Mouse (Mus musculus): ENCODE measurements at regions not wholly inside any gene's neighbourhood (a gene's known extent, or its start where the extent isn't known, plus 50 kb on each side); places are given as distances from the start of the nearest gene placed in this dataset.
A peak's percentile ranks its signal among the peaks of the same experiment; 100 is the strongest.
"Not testable (repeated sequence)": the region's sequence is repeated elsewhere in the genome, so short reads cannot be mapped to it uniquely, and the experiment has no call there.

GRCm38 (mm10) chr12:20684471-20684870 is 305.8 kb upstream of the Asap2 start:
- H3K27me3 ChIP-seq (ENCODE audit: control insufficient read depth, insufficient read depth, low read length); H3K36me3 ChIP-seq (ENCODE audit: control insufficient read depth, insufficient read depth, low read length); H3K4me1 ChIP-seq (ENCODE audit: control insufficient read depth, insufficient read depth, low read length); DNase-seq; H3K27ac ChIP-seq; H3K79me2 ChIP-seq (replicated peaks; ENCODE audit: control insufficient read depth, insufficient read depth, low read length); H3K9ac ChIP-seq (ENCODE audit: low read depth, low read length); H3K4me3 ChIP-seq; intact Hi-C loops (cut with DNase I): not testable (repeated sequence)
- WGBS = 65% methylated on average over 3 of the region's 3 CpGs

DNA sequence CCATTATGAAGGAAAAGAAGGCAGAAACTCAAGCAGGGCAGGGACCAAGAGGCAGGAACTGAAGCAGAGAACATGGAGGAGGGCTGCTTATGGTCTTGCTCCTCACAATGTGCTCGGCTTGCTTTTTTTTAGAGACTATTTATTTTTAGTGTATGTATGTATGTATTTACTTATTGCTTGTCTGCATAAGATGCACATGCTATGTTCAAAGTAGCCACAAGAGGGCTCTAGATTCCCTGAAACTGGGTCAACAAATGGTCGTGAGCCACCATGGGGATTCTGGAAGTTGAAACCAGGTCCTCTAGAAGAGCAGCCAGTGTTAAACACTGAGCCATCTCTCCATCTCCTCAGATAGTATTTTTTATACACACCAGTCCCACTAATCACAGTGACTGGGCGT is 293.0 kb upstream of the Asap2 start:
- H3K27ac ChIP-seq; H3K36me3 ChIP-seq (ENCODE audit: control insufficient read depth, insufficient read depth, low read length); intact Hi-C loops (cut with DNase I); H3K9ac ChIP-seq (ENCODE audit: low read depth, low read length); H3K4me3 ChIP-seq; H3K27me3 ChIP-seq (ENCODE audit: control insufficient read depth, insufficient read depth, low read length); H3K79me2 ChIP-seq (replicated peaks; ENCODE audit: control insufficient read depth, insufficient read depth, low read length); H3K4me1 ChIP-seq (ENCODE audit: control insufficient read depth, insufficient read depth, low read length); DNase-seq: not testable (repeated sequence)
- 60% methylated on average over 3 of the region's 3 CpGs for WGBS
- peak; percentile 8; the same call in 1 of the 2 replicates for TF ChIP-seq CTCF (IDR thresholded peaks at IDR 0.05)

All from heart, adult 2 months (tissue).